ENCODE assay signal across 15 mouse cellular contexts in genomic region chr13:99409216-99409615, GRCm38 (mm10).
"Had no signal": no experiment of that assay in that cellular context is flagged by ENCODE, and none has a peak within 500 bp of the region (broad histone marks: within the 10 kb centered on the region; RNA-seq: fewer than 3 reads in every experiment).

No protein-coding gene starts in this region.

- H3K27ac ChIP-seq: liver, embryonic 15.5 days; neural tube, embryonic 15.5 days had no signal

- H3K4me1 ChIP-seq: liver, embryonic 15.5 days had no signal

- H3K4me2 ChIP-seq: liver, embryonic 11.5 days; liver, embryonic 15.5 days; lung, embryonic 14.5 days; neural tube, embryonic 15.5 days had no signal

- H3K27me3 ChIP-seq: liver, embryonic 15.5 days; neural tube, embryonic 15.5 days had no signal

- H3K9me3 ChIP-seq: liver, embryonic 15.5 days; midbrain, embryonic 10.5 days; neural tube, embryonic 15.5 days had no signal

- H3K4me3 ChIP-seq: liver, embryonic 15.5 days; midbrain, embryonic 10.5 days; myocyte; neural tube, embryonic 15.5 days had no signal

- DNase-seq: kidney, adult 2 months; kidney, postnatal 25 days; lung, embryonic 14.5 days; lung, postnatal 10 days; lung, postnatal 4 days; right cerebral cortex, adult 18-20 months; right cerebral cortex, postnatal 25 days; spleen, adult 18-20 months; thymus, adult 18-20 months; thymus, postnatal 14 days had no signal

- H3K9ac ChIP-seq: liver, embryonic 15.5 days; lung, embryonic 14.5 days; neural tube, embryonic 15.5 days had no signal
